ENCODE assay signal across 11 mouse cellular contexts in the genomic region with DNA sequence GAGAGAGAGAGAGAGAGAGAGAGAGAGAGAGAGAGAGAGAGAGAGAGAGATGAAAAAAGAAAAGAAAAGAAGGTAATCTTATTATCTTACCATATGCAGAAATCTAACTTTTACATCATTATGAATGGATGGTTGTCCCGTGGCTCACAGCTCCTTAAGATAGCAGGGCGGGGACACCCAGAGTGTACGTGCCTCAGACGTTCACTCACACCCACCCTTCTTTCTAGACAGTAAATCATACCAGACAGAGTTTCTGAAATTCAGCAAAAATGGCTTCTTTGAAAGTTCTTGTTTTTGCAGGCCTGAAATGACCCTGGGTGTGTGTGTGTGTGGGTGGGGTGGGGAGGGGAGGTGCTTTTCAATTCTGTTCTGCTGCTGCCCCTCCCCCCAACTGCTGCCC. TPM values are rescaled to one million over a fixed set of nuclear protein-coding genes. Genes with fewer than 3 reads are reported as not detected.
DNase-seq lines count a peak whose midpoint lies in the region; ATAC-seq and TF ChIP-seq lines count a peak whose summit lies in the region.
"Had no signal": no experiment of that assay in that cellular context is flagged by ENCODE, and none has a peak within 500 bp of the region (broad histone marks: within the 10 kb centered on the region; RNA-seq: fewer than 3 reads in every experiment).

No protein-coding gene starts in this region.

- WGBS in hindbrain, embryonic 10.5 days = 85% methylated on average over 4 of the region's 4 CpGs
- WGBS in hindbrain, embryonic 14.5 days = 85% methylated on average over 4 of the region's 4 CpGs
- 85% methylated on average over 4 of the region's 4 CpGs for WGBS in midbrain, embryonic 11.5 days
- 82% methylated on average over 4 of the region's 4 CpGs for WGBS in midbrain, postnatal 0 days
- WGBS in intestine, embryonic 16.5 days = 49% methylated on average over 4 of the region's 4 CpGs

- no peak overlapping the region for H3K4me3 ChIP-seq in hindbrain, embryonic 10.5 days
- H3K4me3 ChIP-seq in hindbrain, embryonic 14.5 days (replicated peaks; ENCODE audit: low read length) = no peak overlapping the region
- no peak overlapping the region for H3K4me3 ChIP-seq in midbrain, embryonic 11.5 days (ENCODE audit: low read depth, low read length)
- H3K4me3 ChIP-seq in midbrain, postnatal 0 days (ENCODE audit: low read depth, low read length) = no peak overlapping the region
- no peak overlapping the region; the same call in 1 of the 2 replicates for H3K4me3 ChIP-seq in intestine, embryonic 16.5 days (ENCODE audit: low read length)

- H3K4me2 ChIP-seq in hindbrain, embryonic 14.5 days (replicated peaks) = no peak overlapping the region
- no peak overlapping the region for H3K4me2 ChIP-seq in midbrain, embryonic 11.5 days
- no peak overlapping the region for H3K4me2 ChIP-seq in midbrain, postnatal 0 days (ENCODE audit: low read depth, low read length, poor library complexity, severe bottlenecking)
- H3K4me2 ChIP-seq in intestine, embryonic 16.5 days (ENCODE audit: low read depth, low read length) = peak overlapping the region; percentile 56

- peak overlapping the region; percentile 35; the same call in 1 of the 2 replicates for H3K27ac ChIP-seq in hindbrain, embryonic 10.5 days
- H3K27ac ChIP-seq in hindbrain, embryonic 14.5 days = no peak overlapping the region
- no peak overlapping the region for H3K27ac ChIP-seq in midbrain, embryonic 11.5 days (ENCODE audit: low read depth, low read length)
- no peak overlapping the region for H3K27ac ChIP-seq in midbrain, postnatal 0 days (ENCODE audit: low read depth, low read length)
- peak overlapping the region; percentile 96 for H3K27ac ChIP-seq in intestine, embryonic 16.5 days (ENCODE audit: low read length)

- TF ChIP-seq CTCF in midbrain, postnatal 0 days (IDR thresholded peaks at IDR 0.05) = no peak

- H3K4me1 ChIP-seq in hindbrain, embryonic 10.5 days (replicated peaks) = peaks cover 52% of the 10 kb centered on the region
- H3K4me1 ChIP-seq in hindbrain, embryonic 14.5 days (replicated peaks; ENCODE audit: control insufficient read depth, insufficient read depth, low read length) = peaks cover 8% of the 10 kb centered on the region; the same call in 1 of the 2 replicates
- H3K4me1 ChIP-seq in midbrain, embryonic 11.5 days (ENCODE audit: control insufficient read depth, insufficient read depth, low read length) = peaks cover 13% of the 10 kb centered on the region
- 0 out of 2 replicates have a peak, but pooled peaks cover 3% of the 10 kb centered on the region for H3K4me1 ChIP-seq in midbrain, postnatal 0 days (ENCODE audit: insufficient read depth, low read length)
- peaks cover 51% of the 10 kb centered on the region for H3K4me1 ChIP-seq in intestine, embryonic 16.5 days (ENCODE audit: control insufficient read depth, insufficient read depth, low read length)

- DNase-seq in hindbrain, embryonic 10.5 days (ENCODE audit: low spot score) = no peak
- no peak for DNase-seq in hindbrain, embryonic 14.5 days (ENCODE audit: low spot score)
- DNase-seq in midbrain, embryonic 11.5 days (ENCODE audit: low spot score, missing footprints) = peak; percentile 59
- DNase-seq in midbrain, postnatal 0 days (ENCODE audit: low spot score) = no peak
- DNase-seq in layer of hippocampus, postnatal 25 days (ENCODE audit: extremely low spot score in 1 of 2, low spot score in 1 of 2) = no peak
- no peak for DNase-seq in cerebellum, postnatal 36 days
- DNase-seq: thymus, postnatal 25 days had no signal

- no peak for ATAC-seq in hindbrain, embryonic 14.5 days (ENCODE audit: low FRiP score)
- ATAC-seq in midbrain, embryonic 11.5 days (ENCODE audit: low FRiP score) = no peak
- no peak for ATAC-seq in midbrain, postnatal 0 days (ENCODE audit: low FRiP score)
- ATAC-seq in intestine, embryonic 16.5 days = no peak

- no peaks in the 10 kb centered on the region for H3K36me3 ChIP-seq in hindbrain, embryonic 10.5 days
- no peaks in the 10 kb centered on the region for H3K36me3 ChIP-seq in hindbrain, embryonic 14.5 days (replicated peaks; ENCODE audit: control insufficient read depth, insufficient read depth)
- H3K36me3 ChIP-seq in midbrain, embryonic 11.5 days (ENCODE audit: control insufficient read depth, insufficient read depth, low read length) = no peaks in the 10 kb centered on the region
- H3K36me3 ChIP-seq in midbrain, postnatal 0 days (ENCODE audit: insufficient read depth, low read length) = no peaks in the 10 kb centered on the region
- no peaks in the 10 kb centered on the region for H3K36me3 ChIP-seq in intestine, embryonic 16.5 days (ENCODE audit: control insufficient read depth, insufficient read depth, low read length)

- H3K9me3 ChIP-seq in hindbrain, embryonic 10.5 days = no peaks in the 10 kb centered on the region
- no peaks in the 10 kb centered on the region for H3K9me3 ChIP-seq in hindbrain, embryonic 14.5 days (ENCODE audit: control insufficient read depth, low read length)
- H3K9me3 ChIP-seq in midbrain, embryonic 11.5 days (ENCODE audit: control insufficient read depth, low read length) = no peaks in the 10 kb centered on the region
- H3K9me3 ChIP-seq in midbrain, postnatal 0 days (ENCODE audit: low read length) = no peaks in the 10 kb centered on the region
- no peaks in the 10 kb centered on the region for H3K9me3 ChIP-seq in intestine, embryonic 16.5 days (ENCODE audit: control insufficient read depth, low read length)

- H3K9ac ChIP-seq in hindbrain, embryonic 14.5 days = no peak overlapping the region
- no peak overlapping the region for H3K9ac ChIP-seq in midbrain, embryonic 11.5 days (ENCODE audit: low read length)
- no peak overlapping the region for H3K9ac ChIP-seq in midbrain, postnatal 0 days (replicated peaks; ENCODE audit: low read length, poor library complexity, severe bottlenecking)
- no peak overlapping the region for H3K9ac ChIP-seq in intestine, embryonic 16.5 days (ENCODE audit: low read depth, low read length)

- H3K27me3 ChIP-seq in hindbrain, embryonic 10.5 days (ENCODE audit: insufficient read depth, poor library complexity, severe bottlenecking) = no peaks in the 10 kb centered on the region
- no peaks in the 10 kb centered on the region for H3K27me3 ChIP-seq in hindbrain, embryonic 14.5 days (ENCODE audit: control insufficient read depth, insufficient read depth, low read length)
- H3K27me3 ChIP-seq in midbrain, embryonic 11.5 days (ENCODE audit: control insufficient read depth, insufficient read depth, low read length) = no peaks in the 10 kb centered on the region
- no peaks in the 10 kb centered on the region for H3K27me3 ChIP-seq in midbrain, postnatal 0 days (ENCODE audit: insufficient read depth, low read length)
- no peaks in the 10 kb centered on the region for H3K27me3 ChIP-seq in intestine, embryonic 16.5 days (replicated peaks; ENCODE audit: control insufficient read depth, insufficient read depth, low read length)

RNA-seq across cellular contexts. Expression of gene Emp1, which starts 3.3 kb away (rescaled TPM):
- polyA plus RNA-seq in hindbrain, embryonic 10.5 days (2016; fragmentation: Nextera tagmentation; extraction: Ambion mirVana) = 6.2 and 10.5 TPM in 2 replicates
- polyA plus RNA-seq in hindbrain, embryonic 14.5 days (2014; fragmentation: Nextera tagmentation; extraction: Ambion mirVana) = 4.9 and 5.3 TPM in 2 replicates
- polyA plus RNA-seq in midbrain, embryonic 11.5 days (2014; fragmentation: Nextera tagmentation; extraction: Ambion mirVana) = 5.9 and 6.4 TPM in 2 replicates
- 26.9 and 42.1 TPM in 2 replicates for total RNA-seq in midbrain, postnatal 0 days (2014; rRNA removed)
- 5.6 and 5.7 TPM in 2 replicates for polyA plus RNA-seq in midbrain, postnatal 0 days (2015; fragmentation: Nextera tagmentation; extraction: Ambion mirVana)
- 46.2 and 59.7 TPM in 2 replicates for polyA plus RNA-seq in intestine, embryonic 16.5 days (2015; fragmentation: Nextera tagmentation; extraction: Ambion mirVana)
- 1 to 10 TPM; 2.4 to 2.5 TPM for total RNA-seq in layer of hippocampus, postnatal 25 days (2021)
- total RNA-seq: MEL had no signal

RNA-seq across cellular contexts. Expression of gene Pbp2, which starts 55.4 kb away (rescaled TPM):
- polyA plus RNA-seq in hindbrain, embryonic 10.5 days (2016; fragmentation: Nextera tagmentation; extraction: Ambion mirVana) = 0.29 TPM in 1 of 2 replicates, not detected in the other
- 0.16 and 0.31 TPM in 2 replicates for polyA plus RNA-seq in hindbrain, embryonic 14.5 days (2014; fragmentation: Nextera tagmentation; extraction: Ambion mirVana)
- polyA plus RNA-seq in midbrain, embryonic 11.5 days (2014; fragmentation: Nextera tagmentation; extraction: Ambion mirVana) = not detected in 2 replicates
- total RNA-seq in midbrain, postnatal 0 days (2014; rRNA removed) = not detected in 2 replicates
- not detected in 2 replicates for polyA plus RNA-seq in midbrain, postnatal 0 days (2015; fragmentation: Nextera tagmentation; extraction: Ambion mirVana)
- 0.10 and 0.11 TPM in 2 replicates for polyA plus RNA-seq in intestine, embryonic 16.5 days (2015; fragmentation: Nextera tagmentation; extraction: Ambion mirVana)
- not detected for total RNA-seq in layer of hippocampus, postnatal 25 days (2021)
- total RNA-seq: hematopoietic stem cell, adult 5-6 weeks; MEL; monocyte, adult 5-6 weeks had no signal

Comparison
In these comparisons a context has a peak if more than half of its experiments do, and no peak if none do; other contexts are left out.
1. H3K27ac ChIP-seq: peak in hindbrain, embryonic 10.5 days (single experiment) and intestine, embryonic 16.5 days (single experiment); none in hindbrain, embryonic 14.5 days (single experiment), midbrain, embryonic 11.5 days (single experiment) and midbrain, postnatal 0 days (single experiment).